Mouse (Mus musculus): ENCODE results near the gene Brd1. TPM values are rescaled to one million over a fixed set of nuclear protein-coding genes. Genes with fewer than 3 reads are reported as not detected.
"Not testable (repeated sequence)": the region's sequence is repeated elsewhere in the genome, so short reads cannot be mapped to it uniquely, and the experiment has no call there.

The Brd1 gene
- polyA plus RNA-seq, 1 experiment from 2014 or later = 10.5 TPM

DNA sequence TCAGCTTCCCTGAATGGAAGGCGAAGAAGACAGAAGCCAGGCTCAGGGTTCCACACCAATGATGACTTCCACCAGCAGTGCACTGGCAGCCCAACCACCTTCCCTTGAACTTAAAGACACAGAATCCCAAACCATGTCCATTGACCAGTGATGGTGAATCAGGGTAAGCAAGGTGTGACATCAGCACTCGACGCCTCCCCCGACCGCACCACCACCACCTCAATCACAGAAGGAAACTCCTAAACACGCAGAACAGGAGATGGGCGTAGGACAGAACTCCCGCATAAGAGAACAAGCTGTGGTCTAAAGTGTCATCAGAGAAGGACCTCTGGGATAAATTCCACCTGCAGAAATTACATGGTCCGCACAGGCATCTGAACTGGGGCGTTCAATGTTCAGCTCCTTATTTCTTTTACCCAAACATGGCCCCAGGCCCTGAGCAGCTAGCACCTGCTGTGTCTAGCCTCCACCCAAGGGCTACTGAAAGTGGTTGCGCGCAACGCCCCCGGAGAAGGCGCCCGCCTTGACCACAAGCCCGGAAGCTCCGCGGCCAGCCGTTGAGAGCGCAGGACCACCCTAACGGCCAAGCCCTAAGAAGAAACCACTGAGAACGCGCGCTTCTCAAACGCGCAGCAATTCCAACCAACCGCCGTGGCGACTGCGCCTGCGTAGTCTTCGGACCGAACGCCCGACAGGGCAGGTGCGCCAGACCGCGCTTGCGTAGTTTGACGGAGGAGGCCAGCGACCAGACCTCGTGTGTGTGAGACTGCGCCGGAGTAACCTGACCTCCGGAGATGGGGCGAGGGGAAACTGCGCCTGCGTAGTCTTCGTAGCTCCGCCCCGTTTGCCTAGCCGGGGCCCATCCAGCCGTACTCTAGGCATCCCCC lies 16.9 kb upstream of the Brd1 start:
- peak overlapping the region; percentile 90 for H3K4me2 ChIP-seq
- peak; percentile 100 for ATAC-seq (replicated peaks; ENCODE audit: insufficient number of reproducible peaks, insufficient read depth, low FRiP score, low read depth)
- 6% methylated on average over 54 of the region's 54 CpGs for WGBS
- peak overlapping the region; percentile 65 for H3K9ac ChIP-seq
- H3K27me3 ChIP-seq = no peaks in the 10 kb centered on the region
- peak overlapping the region; percentile 81 for H3K4me3 ChIP-seq
- peaks cover 14% of the 10 kb centered on the region for H3K4me1 ChIP-seq (replicated peaks)
- H3K9me3 ChIP-seq (replicated peaks) = no peaks in the 10 kb centered on the region
- H3K36me3 ChIP-seq = no peaks in the 10 kb centered on the region
- peak overlapping the region; percentile 93 for H3K27ac ChIP-seq

DNA sequence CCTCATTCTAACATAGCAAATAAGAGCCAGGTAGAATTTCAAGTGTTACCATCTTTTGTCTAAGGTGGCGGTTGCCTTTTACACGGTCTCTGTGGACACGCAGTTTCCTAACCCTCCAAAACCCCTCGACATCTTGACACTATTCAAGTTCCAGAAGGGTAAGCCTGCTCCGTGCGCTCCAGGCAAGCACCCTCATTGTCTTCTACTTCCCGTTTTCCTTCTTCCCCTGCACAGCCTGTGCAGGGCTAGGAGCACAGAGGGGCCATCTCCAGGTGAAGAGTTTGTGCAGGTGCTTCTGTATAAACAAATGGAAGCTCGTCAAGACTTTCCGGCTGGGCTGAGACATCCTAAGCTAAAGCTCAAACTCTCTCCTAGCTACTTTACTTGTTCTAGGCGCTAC lies 16.0 kb upstream of the Brd1 start:
- H3K36me3 ChIP-seq = no peaks in the 10 kb centered on the region
- peaks cover 14% of the 10 kb centered on the region for H3K4me1 ChIP-seq (replicated peaks)
- no peak overlapping the region for H3K4me3 ChIP-seq
- H3K9me3 ChIP-seq (replicated peaks) = no peaks in the 10 kb centered on the region
- WGBS = 79% methylated on average over 10 of the region's 10 CpGs
- no peak overlapping the region for H3K27ac ChIP-seq
- H3K27me3 ChIP-seq = no peaks in the 10 kb centered on the region
- H3K4me2 ChIP-seq = no peak overlapping the region
- no peak for ATAC-seq (replicated peaks; ENCODE audit: insufficient number of reproducible peaks, insufficient read depth, low FRiP score, low read depth)
- H3K9ac ChIP-seq = no peak overlapping the region

DNA sequence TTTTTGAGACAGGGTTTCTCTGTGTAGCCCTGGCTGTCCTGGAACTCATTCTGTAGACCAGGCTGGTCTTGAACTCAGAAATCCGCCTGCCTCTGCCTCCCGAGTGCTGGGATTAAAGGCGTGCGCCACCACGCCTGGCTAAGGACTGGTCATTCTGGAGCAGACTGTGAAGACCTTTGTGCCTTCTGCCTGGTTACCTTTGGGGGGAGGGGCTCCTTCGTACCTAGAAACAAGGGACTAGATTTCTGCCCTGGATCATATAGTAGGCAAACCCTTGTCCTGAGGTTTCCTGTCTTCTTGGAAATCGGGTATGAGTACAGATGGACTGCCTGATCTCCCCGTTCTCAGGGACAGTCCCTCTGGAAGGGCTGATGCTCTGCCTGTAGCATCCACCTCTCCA lies 15.6 kb upstream of the Brd1 start:
- not testable (repeated sequence) for ATAC-seq (replicated peaks; ENCODE audit: insufficient number of reproducible peaks, insufficient read depth, low FRiP score, low read depth); H3K4me3 ChIP-seq; H3K4me2 ChIP-seq; H3K9ac ChIP-seq; H3K36me3 ChIP-seq; H3K9me3 ChIP-seq (replicated peaks); H3K27me3 ChIP-seq; H3K27ac ChIP-seq
- peaks cover 14% of the 10 kb centered on the region for H3K4me1 ChIP-seq (replicated peaks)
- 88% methylated on average over 8 of the region's 8 CpGs for WGBS

DNA sequence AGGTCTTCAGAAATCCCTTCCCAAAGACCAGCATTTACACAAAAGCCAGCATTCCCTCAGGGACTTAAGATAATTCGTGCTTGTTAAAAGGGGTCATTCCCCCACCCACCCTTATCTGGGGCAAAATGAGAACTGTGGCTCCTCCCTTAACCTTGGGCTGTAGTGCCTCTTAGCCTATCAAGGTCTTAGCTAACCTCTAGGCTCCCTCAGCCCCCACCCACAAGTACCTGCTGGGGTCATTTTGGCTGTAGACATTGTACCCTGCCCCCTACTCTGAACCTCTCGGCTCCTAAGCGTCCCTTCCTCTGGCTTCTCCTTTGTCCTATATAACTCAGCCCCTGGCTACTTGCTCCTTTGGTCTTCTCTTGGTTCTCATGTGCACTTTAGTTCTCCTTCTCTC lies 11.9 kb upstream of the Brd1 start:
- 44% methylated on average over 3 of the region's 3 CpGs for WGBS
- ATAC-seq (replicated peaks; ENCODE audit: insufficient number of reproducible peaks, insufficient read depth, low FRiP score, low read depth) = no peak
- Histone ChIP-seq H3K9me3 (replicated peaks) (no peaks in the 10 kb centered on the region), H3K27ac (no peak overlapping the region), H3K9ac (no peak overlapping the region), H3K36me3 (no peaks in the 10 kb centered on the region), H3K4me3 (no peak overlapping the region), H3K4me2 (no peak overlapping the region), H3K27me3 (no peaks in the 10 kb centered on the region), H3K4me1 (replicated peaks) (peaks cover 5% of the 10 kb centered on the region)

DNA sequence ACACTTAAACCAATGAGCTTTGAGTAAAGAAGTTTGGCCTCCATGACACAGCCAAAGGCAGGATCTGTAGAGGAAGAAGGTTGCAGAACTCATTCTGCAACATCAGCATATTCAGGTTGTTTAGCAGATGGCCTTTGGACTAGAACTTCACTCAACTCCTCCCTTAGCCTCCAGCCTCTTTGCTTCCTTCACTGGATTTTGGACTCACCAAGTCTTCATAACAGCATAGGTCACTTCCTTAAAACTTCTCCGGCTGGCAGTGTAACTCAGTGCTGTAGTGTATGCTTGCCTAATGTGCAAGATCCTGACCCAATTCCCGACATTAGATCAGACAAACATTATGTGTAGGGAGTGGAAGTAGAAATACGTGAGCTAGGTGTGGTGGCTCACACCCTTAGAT lies 11.3 kb upstream of the Brd1 start:
- 72% methylated on average over 3 of the region's 3 CpGs for WGBS
- H3K36me3 ChIP-seq = no peaks in the 10 kb centered on the region
- no peaks in the 10 kb centered on the region for H3K4me1 ChIP-seq (replicated peaks)
- no peak overlapping the region for H3K9ac ChIP-seq
- no peak for ATAC-seq (replicated peaks; ENCODE audit: insufficient number of reproducible peaks, insufficient read depth, low FRiP score, low read depth)
- no peaks in the 10 kb centered on the region for H3K27me3 ChIP-seq
- no peak overlapping the region for H3K27ac ChIP-seq
- no peak overlapping the region for H3K4me2 ChIP-seq
- no peaks in the 10 kb centered on the region for H3K9me3 ChIP-seq (replicated peaks)
- H3K4me3 ChIP-seq = no peak overlapping the region

DNA sequence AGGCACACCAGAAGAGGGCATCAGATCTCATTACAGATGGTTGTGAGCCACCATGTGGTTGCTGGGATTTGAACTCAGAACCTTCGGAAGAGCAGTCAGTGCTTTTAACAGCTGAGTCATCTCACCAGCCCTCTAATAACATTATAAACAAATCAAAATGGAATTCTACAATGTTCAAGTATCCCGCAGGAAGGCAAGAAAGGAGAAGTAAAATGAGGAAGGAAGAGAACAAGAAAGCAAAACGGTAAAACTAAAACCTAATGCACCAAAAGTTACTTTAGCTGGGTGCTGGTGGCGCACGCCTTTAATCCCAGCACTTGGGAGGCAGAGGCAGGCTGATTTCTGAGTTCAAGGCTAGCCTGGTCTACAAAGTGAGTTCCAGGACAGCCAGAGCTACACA lies 9.3 kb upstream of the Brd1 start:
- H3K4me1 ChIP-seq (replicated peaks); H3K4me3 ChIP-seq; H3K27ac ChIP-seq; ATAC-seq (replicated peaks; ENCODE audit: insufficient number of reproducible peaks, insufficient read depth, low FRiP score, low read depth); H3K9ac ChIP-seq; H3K9me3 ChIP-seq (replicated peaks); H3K36me3 ChIP-seq; H3K4me2 ChIP-seq; H3K27me3 ChIP-seq: not testable (repeated sequence)
- 73% methylated on average over 5 of the region's 5 CpGs for WGBS

DNA sequence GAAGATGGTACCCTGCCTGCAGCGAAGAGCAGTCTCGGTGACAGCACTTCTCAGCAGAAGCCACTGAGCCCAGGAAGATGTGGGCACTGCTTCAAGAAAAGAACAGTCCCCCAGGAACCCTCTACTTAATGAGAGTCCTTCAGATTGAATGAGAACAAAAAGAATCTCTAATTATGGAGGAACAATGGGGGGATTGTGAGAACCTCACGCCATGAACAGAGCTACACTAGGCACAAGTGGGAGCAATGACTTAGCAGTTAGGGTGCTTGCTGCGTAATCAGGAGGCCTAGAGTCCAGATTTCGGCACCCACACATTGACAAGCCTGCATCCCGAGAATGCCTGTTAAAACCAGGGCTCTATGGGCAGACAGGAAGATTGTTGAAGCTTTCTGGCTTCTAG lies 7.3 kb upstream of the Brd1 start:
- Histone ChIP-seq H3K4me1 (replicated peaks) (no peaks in the 10 kb centered on the region), H3K4me3 (no peak overlapping the region), H3K4me2 (no peak overlapping the region), H3K9ac (no peak overlapping the region), H3K27me3 (no peaks in the 10 kb centered on the region), H3K36me3 (no peaks in the 10 kb centered on the region), H3K27ac (no peak overlapping the region), H3K9me3 (replicated peaks) (no peaks in the 10 kb centered on the region)
- no peak for ATAC-seq (replicated peaks; ENCODE audit: insufficient number of reproducible peaks, insufficient read depth, low FRiP score, low read depth)
- 76% methylated on average over 6 of the region's 6 CpGs for WGBS

DNA sequence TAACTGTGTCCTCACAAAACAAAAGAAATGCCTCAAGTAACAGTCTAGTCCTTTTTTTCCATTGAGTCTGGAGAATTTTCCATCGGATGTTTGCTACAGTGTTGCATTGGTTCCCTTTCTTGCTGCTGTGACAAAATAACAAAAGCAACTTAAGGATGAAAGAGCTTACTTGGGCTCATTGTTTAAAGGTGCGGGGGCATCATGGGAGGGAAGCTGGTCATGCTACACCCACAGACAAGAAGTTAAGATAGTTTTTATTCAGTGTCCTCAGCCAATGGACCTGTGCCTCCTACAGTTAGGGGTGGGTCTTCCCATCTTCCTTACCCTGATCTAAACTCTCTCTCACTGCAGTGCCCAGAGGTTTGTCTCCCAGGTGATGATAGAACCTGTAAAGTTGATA lies 4.4 kb upstream of the Brd1 start:
- no peak for ATAC-seq (replicated peaks; ENCODE audit: insufficient number of reproducible peaks, insufficient read depth, low FRiP score, low read depth)
- Histone ChIP-seq H3K4me2 (no peak overlapping the region), H3K27me3 (no peaks in the 10 kb centered on the region), H3K9me3 (replicated peaks) (no peaks in the 10 kb centered on the region), H3K27ac (no peak overlapping the region), H3K4me3 (no peak overlapping the region), H3K9ac (no peak overlapping the region), H3K36me3 (no peaks in the 10 kb centered on the region), H3K4me1 (replicated peaks) (peaks cover 6% of the 10 kb centered on the region)
- WGBS = 72% methylated on average over 2 of the region's 2 CpGs

DNA sequence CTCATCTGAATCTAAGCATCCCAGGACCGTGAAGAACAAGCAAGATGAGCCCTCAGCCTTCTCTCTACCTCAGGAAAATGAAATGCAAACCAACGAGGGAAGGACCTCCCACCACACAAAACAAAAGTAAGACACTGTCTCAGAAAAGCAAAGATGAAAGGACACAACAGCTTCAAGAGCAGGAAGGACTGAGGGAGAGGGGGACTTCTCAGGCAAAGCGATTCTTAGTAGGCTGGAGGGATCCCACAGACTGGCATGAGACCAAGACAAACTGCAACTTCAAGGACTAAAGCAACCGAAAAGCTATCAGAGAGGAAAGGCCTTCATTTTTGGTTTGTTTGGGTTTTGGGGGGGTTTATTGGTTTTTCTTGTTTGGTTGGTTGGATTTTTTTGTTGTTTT lies 2.1 kb upstream of the Brd1 start:
- no peaks in the 10 kb centered on the region for H3K9me3 ChIP-seq (replicated peaks)
- no peak overlapping the region for H3K9ac ChIP-seq
- H3K4me3 ChIP-seq = no peak overlapping the region
- H3K27ac ChIP-seq = no peak overlapping the region
- H3K27me3 ChIP-seq = no peaks in the 10 kb centered on the region
- peaks cover 23% of the 10 kb centered on the region for H3K4me1 ChIP-seq (replicated peaks)
- ATAC-seq (replicated peaks; ENCODE audit: insufficient number of reproducible peaks, insufficient read depth, low FRiP score, low read depth) = no peak
- no peaks in the 10 kb centered on the region for H3K36me3 ChIP-seq
- 60% methylated on average over 4 of the region's 4 CpGs for WGBS
- no peak overlapping the region for H3K4me2 ChIP-seq

DNA sequence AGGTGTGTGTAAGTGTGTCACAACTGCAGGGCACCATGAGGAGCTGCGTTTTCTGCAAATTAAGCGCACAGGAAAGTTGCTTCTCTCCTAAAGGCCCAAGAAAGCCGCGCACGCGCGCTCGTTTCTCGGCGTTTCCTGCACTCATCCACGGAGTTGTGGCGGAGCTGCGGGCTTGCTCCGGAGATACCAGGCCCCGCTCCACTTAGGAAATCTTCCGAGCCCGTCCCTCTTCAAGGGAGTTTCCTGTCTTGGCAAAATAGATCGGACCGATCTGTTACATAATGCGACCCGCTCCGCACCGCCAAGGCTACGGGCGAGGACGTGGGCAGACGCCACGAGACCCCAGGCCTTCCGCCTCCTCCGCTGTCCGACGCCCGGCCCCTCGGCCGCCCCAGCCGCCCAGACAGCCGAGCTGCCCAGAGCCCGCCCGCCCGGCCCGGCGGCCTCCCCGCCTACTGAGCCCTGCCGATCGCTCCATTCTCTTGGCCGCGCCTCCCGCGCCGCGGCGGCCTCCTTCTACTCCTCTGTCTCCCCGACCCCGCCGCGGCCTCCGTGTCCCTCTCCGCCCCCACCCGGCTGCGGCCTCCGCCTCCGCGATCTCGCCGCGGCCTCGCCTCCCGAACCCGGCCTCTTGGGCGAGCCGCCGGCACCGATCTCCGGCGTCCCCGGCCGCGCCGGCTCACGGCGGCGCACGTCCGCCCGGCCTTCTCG lies 837 bp downstream of the Brd1 start:
- Histone ChIP-seq H3K36me3 (peaks cover 20% of the 10 kb centered on the region), H3K4me1 (replicated peaks) (peaks cover 31% of the 10 kb centered on the region), H3K27me3 (no peaks in the 10 kb centered on the region), H3K9ac (peak overlapping the region; percentile 97), H3K4me2 (peak overlapping the region; percentile 78), H3K27ac (peak overlapping the region; percentile 91), H3K4me3 (peak overlapping the region; percentile 96), H3K9me3 (replicated peaks) (no peaks in the 10 kb centered on the region)
- under 1% methylated on average over 85 of the region's 86 CpGs for WGBS
- peak; percentile 60 for ATAC-seq (replicated peaks; ENCODE audit: insufficient number of reproducible peaks, insufficient read depth, low FRiP score, low read depth)

DNA sequence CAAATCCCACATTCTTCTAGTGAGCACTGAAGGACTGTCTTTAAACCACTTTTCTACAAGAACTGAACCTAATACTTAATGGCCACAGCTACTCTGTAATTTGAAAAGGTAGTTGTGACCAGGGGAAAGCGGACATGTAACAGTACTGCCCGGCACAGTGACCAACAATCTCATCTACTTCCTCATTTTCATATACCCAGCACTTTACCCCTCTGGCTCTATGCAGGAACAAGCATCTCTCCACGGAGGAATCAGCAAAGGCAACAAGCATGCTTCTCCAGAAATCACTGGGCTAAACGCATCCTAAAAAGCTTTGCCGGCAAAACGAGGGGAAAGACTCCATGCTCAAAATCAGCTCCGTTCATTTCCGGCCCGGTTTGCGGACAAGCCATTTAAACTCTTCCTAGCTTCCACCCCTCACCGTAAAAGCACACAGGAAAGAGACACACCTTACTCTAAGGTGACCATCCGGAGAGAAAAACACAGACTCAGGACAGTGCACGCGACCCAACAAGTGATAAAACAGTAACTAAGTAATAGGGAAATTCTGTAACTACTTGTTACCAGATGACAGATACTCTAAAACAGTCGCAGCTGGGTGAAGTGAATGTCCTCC lies 1.5 kb downstream of the Brd1 start:
- H3K9me3 ChIP-seq (replicated peaks) = no peaks in the 10 kb centered on the region
- H3K4me3 ChIP-seq = peak overlapping the region; percentile 96
- peak overlapping the region; percentile 78 for H3K4me2 ChIP-seq
- peak overlapping the region; percentile 91 for H3K27ac ChIP-seq
- H3K4me1 ChIP-seq (replicated peaks) = peaks cover 31% of the 10 kb centered on the region
- ATAC-seq (replicated peaks; ENCODE audit: insufficient number of reproducible peaks, insufficient read depth, low FRiP score, low read depth) = no peak
- H3K27me3 ChIP-seq = no peaks in the 10 kb centered on the region
- peak overlapping the region; percentile 97 for H3K9ac ChIP-seq
- WGBS = 14% methylated on average over 15 of the region's 15 CpGs
- H3K36me3 ChIP-seq = peaks cover 23% of the 10 kb centered on the region
